Mouse (Mus musculus): ENCODE results near the gene Klhl29.
A peak's percentile ranks its signal among the peaks of the same experiment; 100 is the strongest.

The Klhl29 gene

DNA sequence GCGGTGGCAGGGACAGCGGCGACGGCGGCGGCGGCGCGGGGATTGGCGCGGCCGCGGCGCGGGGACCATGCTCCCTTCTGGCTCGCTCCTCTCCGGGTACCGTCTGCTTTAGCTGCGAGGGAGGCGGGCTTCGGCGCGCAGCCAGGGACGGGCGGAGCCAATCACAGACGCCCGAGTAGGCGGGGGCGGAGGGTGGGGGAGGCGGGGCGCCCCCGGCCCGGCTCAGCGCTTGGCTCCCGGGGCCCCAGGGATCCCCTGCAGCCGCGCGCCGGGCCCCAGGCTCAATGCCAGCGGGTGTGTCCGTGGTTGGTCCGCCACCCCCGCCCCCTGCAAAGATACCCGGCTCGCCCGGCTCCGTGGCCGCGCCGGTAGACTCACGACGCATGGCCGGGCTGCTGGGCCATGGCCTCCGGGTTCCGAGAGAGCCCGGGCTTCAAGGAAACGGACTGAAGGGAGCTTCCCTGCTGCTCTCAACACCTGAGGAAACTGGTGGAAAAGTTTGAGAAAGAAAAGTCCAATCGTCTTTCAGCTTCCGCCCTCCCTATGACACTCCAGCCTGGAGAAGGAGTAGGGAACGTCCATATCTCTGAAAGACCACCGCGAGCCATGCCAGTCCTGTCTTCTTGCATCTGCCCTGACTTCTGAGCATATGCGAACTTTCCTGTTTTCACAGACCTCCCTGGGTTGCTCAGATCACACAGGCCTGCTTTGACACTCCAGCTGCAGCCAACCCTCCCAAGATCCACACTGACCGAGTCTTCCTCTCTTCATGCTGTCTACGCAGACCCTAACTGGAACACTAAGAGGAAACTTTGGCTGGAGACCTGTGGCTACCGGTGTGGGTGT lies at the start of gene Klhl29:
TSS of gene Klhl29 (minus strand) at position 67 of the 846 bp plus-strand sequence.
- DNase-seq (ENCODE audit: low read depth, low spot score): peak; percentile 74

DNA sequence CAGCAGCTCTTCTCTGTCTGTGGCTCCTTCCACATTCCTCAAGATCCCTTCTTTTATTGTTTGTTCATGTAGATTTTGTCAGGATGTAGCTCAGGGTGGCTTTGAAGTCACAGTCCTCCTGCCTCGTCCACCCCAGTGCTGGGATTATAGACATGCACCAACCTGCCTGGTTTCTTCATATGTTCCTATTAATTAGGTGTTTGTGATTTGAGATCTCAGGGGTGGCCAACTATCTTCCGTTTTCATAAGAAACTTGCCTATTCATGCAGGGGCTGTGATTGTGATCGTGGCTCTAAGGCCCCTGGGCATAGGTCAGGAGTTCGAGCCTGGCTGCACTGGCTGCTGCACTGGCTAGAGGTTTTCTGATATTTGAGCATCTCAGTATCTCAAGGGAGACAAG lies 49.8 kb upstream of the Klhl29 start:
- DNase-seq (ENCODE audit: low read depth, low spot score): no peak

DNA sequence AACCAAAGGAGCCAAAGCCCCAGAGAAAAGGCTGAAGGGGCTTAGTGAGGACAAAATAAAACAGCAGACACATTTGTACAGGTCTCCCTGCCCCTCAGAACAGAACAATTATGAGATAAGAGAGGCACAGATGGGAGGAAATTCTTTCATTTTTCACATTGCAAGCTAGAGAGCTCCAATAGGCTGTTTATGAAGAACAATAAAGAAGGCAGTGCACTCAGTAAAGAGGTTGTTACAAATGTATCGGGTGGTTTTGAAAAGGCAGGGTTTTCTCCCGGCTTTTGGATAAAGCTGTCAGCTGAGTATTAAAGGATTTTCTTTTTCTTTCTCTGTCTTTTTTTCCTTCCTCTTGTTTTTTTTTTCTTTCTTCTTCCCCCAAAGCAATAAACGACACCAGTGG lies 40.3 kb upstream of the Klhl29 start:
- DNase-seq (ENCODE audit: low read depth, low spot score): no peak

DNA sequence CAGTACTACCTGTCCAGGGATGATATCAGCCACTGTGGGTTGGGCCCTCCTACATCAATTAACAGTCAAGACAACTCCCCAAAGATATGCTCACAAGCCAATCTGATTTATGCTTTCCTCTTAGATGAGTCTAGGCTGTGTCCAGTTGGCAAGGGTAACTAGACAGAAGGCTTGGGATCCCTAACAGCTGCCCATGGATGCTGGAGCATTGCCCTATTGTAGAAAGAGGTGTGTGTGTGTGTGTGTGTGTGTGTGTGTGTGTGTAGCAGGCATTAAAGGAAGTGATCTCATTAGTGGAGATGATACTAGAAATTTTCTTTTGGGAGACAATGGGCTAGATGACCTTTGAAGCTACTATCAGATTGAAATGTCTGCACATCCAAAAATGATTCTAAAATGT lies 38.5 kb upstream of the Klhl29 start:
- DNase-seq (ENCODE audit: low read depth, low spot score): no peak

DNA sequence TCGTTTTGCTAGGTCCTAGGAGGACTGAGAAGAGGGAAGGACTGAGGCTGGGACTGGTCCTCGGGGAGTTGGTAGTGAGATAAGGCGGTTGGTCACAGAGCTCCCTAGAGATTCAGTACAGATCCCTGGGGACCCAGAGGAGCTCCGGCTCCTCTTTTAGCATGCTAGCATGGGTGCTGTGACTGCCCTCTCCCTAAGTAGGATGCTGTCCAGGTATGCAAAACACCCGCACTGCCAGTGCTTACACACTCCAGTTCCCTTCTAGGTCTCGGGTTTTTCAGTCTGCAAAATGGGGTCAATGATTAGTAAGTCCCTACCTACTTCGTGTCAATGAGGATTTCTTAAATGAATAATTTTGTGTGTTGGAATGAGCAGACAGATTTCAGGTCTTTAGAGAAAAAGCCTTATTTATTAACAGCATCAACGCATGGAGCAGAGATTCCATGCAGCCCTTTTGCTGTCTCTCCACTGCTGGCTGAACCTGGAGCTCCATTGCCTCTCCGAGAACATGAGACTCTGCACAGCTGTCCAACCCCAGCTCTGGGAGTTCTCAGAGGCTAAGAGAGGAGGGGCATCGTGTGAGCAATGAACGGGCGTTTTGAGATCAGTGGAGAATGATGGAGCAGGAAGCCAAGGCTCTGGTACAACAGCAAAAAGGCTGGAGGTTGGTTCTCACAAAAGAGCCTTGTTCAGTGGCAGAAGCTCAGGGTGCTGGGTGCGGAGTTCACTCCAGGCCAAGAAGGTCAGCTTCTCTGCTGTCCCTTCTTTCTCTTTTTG lies 36.5 kb upstream of the Klhl29 start:
- DNase-seq (ENCODE audit: low read depth, low spot score): no peak

DNA sequence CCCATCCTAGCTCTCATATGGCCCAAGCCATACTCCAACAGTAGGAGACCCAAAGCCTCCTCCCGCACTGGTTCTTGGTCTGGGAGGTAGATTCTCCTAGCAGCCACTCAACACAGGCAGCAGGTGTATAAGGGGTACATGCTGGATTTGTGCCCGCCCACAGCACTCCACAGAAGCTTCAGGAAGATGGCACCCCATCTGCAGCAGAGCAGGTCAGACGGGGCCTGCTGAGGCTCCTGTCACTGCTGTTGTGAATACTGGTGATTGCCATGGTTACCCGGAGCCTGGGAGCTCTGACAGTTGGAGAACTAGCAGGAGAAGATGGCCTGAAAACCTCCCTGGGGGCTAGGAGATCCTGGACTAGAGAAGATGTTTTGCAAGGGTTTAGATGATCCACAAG lies 35.9 kb upstream of the Klhl29 start:
- DNase-seq (ENCODE audit: low read depth, low spot score): no peak

DNA sequence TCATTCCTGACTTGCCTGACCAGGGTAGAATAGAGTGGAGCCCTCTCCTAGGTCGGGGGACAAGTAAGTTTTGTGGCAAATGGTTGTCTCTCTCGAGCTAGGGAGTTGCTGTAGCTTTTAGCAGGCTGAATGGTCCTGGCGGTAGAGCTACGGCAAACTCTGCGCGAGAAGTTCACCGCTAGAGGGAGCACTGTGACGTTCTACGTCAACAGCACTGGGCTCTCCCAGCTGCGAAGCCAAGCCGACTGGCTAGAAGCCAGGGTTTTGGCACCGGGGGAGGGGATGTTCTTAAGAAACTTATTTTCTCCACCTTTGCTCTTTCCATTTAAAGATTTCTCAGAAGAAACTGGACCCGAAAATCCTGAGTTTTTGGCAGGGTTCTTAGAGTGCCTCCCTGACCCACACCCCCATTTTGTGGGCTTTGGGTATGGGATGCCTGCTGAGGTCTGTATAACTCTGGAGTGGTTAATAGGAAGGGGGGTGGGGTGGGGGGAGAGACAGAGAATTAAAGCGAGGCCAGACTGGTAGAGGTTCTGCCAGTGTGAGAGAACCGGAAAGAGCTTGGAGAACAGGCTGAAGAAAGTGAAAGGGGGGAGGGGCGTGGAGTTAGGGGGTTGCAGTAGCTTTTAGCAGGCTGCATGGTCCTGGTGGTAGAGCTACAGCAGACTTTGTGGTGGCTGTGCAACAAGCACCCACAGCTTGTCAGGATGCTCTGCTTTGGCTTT lies 35.1 kb upstream of the Klhl29 start:
- peak; percentile 76 for DNase-seq (ENCODE audit: low read depth, low spot score)

DNA sequence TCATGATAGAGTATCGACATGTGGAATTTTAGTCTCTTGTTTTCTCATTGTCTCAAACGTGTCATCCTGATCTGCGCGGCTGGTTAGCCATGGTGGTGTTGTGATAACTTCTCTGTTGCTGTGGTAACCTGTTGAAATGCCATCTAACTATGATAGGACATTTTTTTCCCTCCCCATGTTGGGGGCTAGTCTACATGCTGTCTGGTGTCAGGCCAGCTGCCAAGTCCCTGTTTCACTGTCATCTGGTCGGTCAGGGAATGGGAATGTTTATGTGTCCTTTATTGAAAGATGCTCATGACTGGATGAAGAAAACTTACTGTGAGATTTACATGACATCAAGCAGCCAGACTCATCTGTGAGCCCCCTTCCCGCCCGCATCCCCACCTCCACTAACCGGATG lies 31.7 kb upstream of the Klhl29 start:
- no peak for DNase-seq (ENCODE audit: low read depth, low spot score)

DNA sequence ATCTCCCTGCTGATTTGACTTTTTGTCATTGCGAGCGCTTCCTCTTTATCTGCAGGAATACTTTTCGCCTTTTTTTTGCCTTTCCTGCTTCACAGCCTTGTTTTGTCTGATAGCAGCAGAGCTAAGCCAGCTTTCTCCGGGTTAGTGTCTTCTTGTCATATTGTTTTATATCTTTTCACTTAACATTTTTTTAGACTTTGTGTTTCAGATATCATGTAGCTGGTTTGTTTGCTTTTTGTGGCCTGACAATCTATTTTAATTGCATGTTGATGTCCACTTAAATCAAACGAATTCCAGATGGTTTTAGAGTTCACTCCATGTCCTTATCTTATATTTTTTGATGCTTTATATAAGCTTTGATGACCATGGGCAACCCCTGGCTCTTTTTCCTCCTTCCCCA lies 21.9 kb upstream of the Klhl29 start:
- DNase-seq (ENCODE audit: low read depth, low spot score): no peak

DNA sequence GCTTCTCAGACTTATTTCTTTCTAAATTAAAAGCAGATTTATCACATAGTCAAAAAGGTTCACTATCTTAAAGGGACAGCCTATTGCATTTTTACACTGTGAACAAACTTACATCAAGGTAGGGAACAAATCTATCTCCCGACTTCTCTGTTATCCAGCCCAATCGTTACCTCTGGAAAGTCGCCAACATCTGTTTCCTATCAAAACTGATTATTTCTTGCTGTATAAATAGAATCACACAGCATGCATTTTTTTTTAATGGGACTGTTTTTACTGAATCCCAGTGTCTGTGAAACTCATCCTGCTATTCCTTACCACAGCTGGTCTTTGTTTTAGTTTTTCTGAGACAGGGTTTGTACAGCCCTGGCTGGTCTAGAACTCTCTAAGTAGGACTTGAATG lies 19.7 kb upstream of the Klhl29 start:
- no peak for DNase-seq (ENCODE audit: low read depth, low spot score)

DNA sequence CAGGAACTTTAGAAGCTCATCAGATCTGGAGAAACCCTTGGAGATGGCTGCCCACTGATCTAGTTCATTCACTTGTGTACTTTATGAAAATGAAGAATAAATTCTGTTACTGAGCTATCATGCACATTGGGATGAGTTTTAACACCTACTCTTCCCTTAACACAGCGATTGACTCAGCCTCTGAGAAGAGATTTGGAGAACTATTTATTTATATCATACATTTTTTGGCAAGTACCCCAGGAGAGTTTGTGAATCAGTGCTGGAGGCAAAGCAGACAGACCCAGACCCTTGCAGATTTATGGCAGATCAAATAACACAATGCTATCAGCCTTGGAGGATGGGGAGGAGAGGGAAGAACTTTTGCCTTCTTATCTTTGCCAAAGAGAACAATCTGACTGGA lies 11.6 kb upstream of the Klhl29 start:
- no peak for DNase-seq (ENCODE audit: low read depth, low spot score)

DNA sequence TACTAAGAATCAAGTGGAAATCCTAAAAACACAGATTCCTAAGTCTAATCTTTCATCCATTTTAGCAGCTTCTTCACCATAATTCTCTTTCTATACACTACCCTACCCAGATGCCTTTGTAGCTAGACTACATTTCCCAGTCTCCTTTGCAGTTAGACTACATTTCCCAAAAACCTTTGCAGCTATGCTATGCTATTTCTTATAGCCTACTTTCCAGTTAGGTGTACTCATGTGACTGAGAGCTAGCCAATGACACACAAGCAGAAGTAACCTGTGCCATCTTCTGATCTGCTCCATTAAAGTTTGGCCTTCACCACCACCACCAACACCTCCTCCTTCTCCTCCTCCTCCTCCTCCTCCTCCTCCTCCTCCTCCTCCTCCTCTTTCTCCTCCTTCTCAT lies 11.2 kb upstream of the Klhl29 start:
- DNase-seq (ENCODE audit: low read depth, low spot score): no peak

DNA sequence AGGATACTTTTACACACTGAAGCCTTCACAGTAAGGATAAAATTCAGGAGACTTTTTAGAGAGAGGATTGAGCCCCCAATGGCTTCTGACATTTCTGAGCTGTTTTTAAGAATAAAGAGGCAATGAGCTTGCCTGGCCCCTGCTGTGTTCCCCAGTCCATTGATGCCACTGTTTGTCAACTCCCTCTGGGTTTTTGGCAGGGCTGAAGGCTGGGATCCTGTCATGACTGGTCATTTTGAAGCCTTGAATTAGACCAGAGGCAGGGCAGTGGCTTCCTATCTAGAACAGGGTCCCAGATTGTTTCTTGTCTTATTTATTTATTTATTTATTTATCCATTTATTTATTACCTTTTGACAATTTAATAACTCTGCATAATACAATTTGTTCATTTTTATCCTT lies 6.2 kb upstream of the Klhl29 start:
- no peak for DNase-seq (ENCODE audit: low read depth, low spot score)

DNA sequence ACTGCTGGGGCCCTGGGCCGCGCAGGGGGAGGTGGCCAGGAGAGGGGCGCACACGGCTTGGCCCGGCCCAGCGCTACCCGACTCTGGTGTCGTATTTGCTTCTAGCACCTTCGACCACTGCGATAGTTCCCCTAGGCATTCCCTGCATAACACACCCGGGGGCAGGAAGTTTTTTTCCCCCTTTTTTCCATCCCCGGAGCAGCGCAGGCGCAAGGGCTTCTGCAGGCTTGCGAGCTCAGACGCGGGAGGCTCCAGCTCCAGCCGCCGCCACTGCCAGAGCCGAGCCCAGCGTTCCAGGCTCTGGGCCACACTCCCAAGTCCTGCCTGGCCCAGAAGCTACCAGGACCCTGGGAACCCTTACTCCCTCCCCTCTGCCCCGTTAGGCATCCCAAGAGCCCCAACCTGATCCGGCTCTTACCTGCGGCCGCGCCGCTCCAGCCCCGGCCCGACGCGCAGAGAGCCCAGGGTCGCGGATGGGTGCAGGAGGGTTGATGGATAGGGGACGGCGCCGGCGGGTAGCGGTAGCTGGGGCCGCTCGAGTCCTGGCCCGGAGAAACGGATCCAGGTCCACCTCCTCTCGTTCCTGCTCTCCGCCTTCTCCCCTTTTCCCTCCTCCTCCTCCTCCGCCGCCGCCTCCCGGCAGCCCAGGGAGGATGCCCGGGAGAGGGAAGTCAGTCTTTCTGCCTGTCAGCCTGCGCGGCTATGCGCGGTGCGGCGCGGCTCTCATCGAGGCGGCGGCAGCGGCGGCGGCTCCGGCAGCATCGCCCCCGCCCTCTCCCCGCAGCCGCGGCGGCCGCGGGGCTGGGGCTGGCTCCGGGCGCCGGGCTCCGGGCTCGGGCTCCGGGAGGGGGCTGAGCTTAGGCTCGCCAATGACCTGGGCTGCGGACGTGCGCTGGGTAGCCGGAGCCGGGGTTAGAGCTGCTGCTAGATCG lies 532 bp downstream of the Klhl29 start:
- no peak for DNase-seq (ENCODE audit: low read depth, low spot score)

DNA sequence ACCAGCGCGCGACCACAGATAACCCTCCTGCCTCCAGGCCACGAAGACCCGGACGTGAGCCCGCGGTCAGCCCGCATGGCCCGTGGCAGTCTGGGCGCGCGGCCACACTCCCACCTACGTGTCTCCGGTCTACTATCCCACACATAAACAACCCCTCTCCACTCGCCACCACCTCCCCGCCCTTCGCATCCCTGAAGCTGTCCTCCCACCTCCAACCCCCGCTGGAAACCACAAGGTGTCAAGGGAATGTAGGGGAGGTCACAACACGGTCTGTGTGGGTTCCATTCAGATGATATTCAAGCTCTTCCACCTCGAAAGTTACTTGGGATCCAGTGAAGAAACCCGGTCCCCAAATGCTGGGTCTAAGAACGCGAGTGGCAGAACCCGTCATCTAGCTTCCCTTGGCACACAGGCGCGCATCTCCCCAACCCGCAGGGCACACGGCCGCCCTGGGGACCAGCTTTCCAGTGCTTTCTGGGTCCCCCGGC lies 1.2 kb downstream of the Klhl29 start:
- DNase-seq (ENCODE audit: low read depth, low spot score): no peak

DNA sequence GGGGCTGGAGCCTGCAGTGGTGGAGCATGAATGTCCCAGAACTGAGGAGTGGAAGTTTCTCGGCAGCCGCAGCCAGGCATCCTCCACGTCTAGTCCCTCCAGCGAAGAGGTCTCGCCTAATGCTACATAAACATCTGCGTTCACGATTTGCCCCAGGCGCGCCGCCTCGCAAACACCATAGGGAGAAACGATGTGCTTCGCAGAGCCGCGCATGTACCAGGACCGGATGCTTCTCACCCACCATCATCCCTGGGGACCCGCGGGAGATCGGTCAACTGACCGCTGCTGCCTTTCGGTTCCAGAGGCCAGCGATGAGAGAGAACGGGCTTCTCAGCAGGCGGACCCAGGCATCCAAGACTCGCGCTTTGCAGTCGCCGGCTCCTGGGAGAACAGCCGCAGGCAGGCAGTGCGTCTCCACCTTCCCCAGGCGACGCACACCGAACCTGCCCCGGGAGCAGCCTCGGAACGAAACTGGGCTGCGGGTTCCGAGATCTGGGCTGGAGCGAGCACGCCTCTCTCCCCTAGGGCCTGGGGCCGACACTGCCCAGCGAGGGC lies 1.8 kb downstream of the Klhl29 start:
- DNase-seq (ENCODE audit: low read depth, low spot score): no peak

DNA sequence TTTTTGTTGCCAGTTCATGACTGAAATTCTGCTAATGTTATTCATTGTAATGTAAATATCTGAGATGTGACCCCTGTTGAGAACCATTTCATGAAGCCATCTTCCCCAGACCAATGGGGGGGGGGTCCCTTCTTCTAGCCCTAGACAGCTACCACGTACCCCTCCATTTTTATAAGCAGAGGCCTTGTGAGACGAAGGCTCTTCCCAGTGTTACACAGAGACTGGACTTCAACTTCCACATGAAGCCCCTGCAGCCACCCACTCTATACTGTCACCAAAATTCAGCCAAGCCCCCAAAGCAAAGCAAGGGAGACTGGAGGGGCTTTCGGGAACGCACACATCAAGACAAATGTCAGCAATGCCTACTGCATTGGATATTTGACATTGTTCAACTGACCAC lies 6.1 kb downstream of the Klhl29 start:
- DNase-seq (ENCODE audit: low read depth, low spot score): no peak

DNA sequence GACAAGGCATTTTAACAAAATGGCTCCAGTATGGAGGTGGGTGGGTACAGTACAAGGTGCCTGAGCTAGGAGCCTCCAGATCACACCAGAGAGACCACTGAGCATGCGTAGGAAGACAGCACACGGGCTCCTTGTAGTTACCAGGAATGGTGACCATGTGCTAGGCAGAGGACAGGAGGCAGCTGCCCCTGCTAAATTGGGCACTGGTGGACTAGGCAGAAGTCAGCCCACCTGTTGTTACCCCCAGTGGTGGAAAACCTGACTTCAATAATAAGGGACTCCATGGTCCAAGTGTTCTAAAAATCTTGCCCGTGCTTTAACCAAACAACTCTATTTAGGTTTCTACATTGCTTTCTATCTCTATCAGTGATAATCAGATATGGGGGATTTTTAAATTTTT lies 10.6 kb downstream of the Klhl29 start:
- DNase-seq (ENCODE audit: low read depth, low spot score): no peak

DNA sequence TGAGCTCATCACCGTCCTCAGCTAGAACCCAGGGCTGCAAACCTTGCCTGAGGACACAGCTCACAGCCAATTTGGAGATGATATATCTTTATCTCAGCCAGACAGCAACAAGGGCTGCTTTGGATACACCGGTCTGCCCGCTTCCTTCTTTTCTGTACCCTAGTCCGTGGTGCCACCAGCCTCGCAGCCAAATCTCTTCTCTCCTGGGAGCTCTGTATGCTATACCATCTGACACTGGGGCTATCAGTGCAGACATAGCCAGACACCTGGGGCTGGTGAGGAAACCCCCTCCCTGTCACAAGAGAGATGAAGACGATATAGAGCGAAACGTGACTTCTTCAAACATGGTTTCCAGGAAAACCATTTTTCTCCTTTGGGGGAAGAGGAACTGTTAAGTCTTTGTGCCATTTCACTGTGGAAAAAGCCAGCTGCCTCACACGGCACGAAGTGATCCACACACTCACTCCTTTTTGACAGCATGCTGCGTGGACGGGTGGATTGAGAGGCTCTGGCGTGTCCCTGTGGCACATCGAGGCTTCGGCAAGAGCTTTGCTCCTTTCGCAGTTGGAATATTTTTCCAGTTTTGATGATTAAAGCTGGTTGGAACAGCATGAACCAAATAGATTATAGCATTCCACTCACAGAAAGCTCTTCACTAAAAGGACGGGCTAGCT lies 11.4 kb downstream of the Klhl29 start:
- no peak for DNase-seq (ENCODE audit: low read depth, low spot score)

DNA sequence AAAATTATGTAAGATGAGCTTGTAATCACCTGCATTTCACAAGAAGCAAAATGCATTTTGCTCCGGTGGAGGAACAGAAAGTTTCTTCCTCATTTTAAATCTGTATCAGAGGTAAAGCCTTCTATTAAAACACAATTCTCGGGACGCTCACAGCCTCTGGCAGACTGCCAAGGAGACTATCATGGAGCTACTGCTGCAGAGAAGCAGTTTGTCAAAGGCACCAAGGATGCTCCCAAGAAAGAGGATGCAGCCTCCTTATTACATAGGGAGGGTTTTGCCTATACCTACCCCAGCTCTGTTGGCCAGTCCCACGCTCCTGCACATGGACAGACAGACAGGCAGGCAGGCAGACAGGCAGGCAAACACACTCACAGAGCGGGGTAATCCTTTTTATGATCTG lies 16.4 kb downstream of the Klhl29 start:
- no peak for DNase-seq (ENCODE audit: low read depth, low spot score)

All from brain, embryonic 18.5 days (tissue).